Mouse (Mus musculus) Patski (cell line): Measurements from ENCODE around the gene Mef2d. TPM values are rescaled to one million over a fixed set of nuclear protein-coding genes. Genes with fewer than 3 reads are reported as not detected.

ENCODE experiments used
- ATAC-seq: fragments of 100-300 bp; one replicate; pipeline ENCODE4 v1.8.0; 2021
- CTCF ChIA-PET: fragments of 350-600 bp; sonication (Branson Sonifier 250); formaldehyde crosslinking; loops from one replicate; lab custom pipeline; 2022; ENCODE audit warnings: inconsistent platforms; lab: Charles Lee
- POLR2A ChIA-PET: fragments of 350-600 bp; sonication (Branson Sonifier 250); formaldehyde crosslinking; loops from one replicate; lab custom pipeline; 2022; ENCODE audit warnings: antibody characterized with exemption, inconsistent platforms; lab: Charles Lee
- DNase-seq: peaks from one replicate; pipeline ENCODE4 v3.0.0-alpha.2; 2011; ENCODE audit warnings: low read depth, low spot score
- H3K27me3 ChIP-seq: fragments of 371-371 bp; one replicate; pipeline ENCODE4 v1.5.1; 2021
- CTCF ChIP-seq: fragments of 100-300 bp; IDR thresholded peaks from one replicate; pipeline ENCODE4 v1.5.1; 2021
- in situ Hi-C: fragments of 300-500 bp; cut with MboI; formaldehyde crosslinking; loops from 3 replicates; pipeline ENCODE4 v1.11.1; 2018; ENCODE audit warnings: low pct_unique_long_range_greater_than_20kb, mixed read lengths
- polyA plus RNA-seq: library from polyadenylated mRNA; unstranded; gene quantifications from one replicate; pipeline ENCODE4 v1.2.3, GENCODE M21; 2021

Gene Mef2d
- polyA plus RNA-seq, 1 experiment from 2014 or later: 62.7 TPM

GRCm38 (mm10) chr3:88147866-88148265, 5.7 kb downstream of the Mef2d start:
- CTCF ChIA-PET: no interaction called here
- POLR2A ChIA-PET: interaction anchor here (1.2 to 1.4 kb wide), 2 partner anchors 10 to 19 kb away, joined by 3 to 4 read pairs; no protein-coding TSS in a partner anchor

GRCm38 (mm10) chr3:88148354-88148753, 6.2 kb downstream of the Mef2d start:
- POLR2A ChIA-PET: interaction anchor here (1.2 to 1.4 kb wide), 2 partner anchors 11 to 18 kb away, joined by 3 to 4 read pairs; no protein-coding TSS in a partner anchor
- no peak for TF ChIP-seq CTCF
- ATAC-seq (no peak), DNase-seq (no peak)
- CTCF ChIA-PET: no interaction called here
- H3K27me3 ChIP-seq: no peaks in the 10 kb centered on the region
- in situ Hi-C loops: no loop called here

More at GRCm38 (mm10) chr3:88147866-88148265, 5.7 kb downstream of the Mef2d start:
- in situ Hi-C loops: no loop called here
- H3K27me3 ChIP-seq: no peaks in the 10 kb centered on the region
- no peak for ATAC-seq
- no peak for DNase-seq
- no peak for TF ChIP-seq CTCF

- CTCF ChIA-PET: no interaction called here
- no peak for TF ChIP-seq CTCF
- DNase-seq: no peak
- POLR2A ChIA-PET: interaction anchor here (1.2 to 3.1 kb wide), 4 partner anchors 11 to 26 kb away, joined by 3 to 12 read pairs (median 4); no protein-coding TSS in a partner anchor
- H3K27me3 ChIP-seq: no peaks in the 10 kb centered on the region
- no peak for ATAC-seq
- in situ Hi-C loops: no loop called here
These were observed 6.8 kb downstream of the Mef2d start for GRCm38 (mm10) chr3:88148776-88149509.

- DNase-seq (no peak), ATAC-seq (no peak)
- TF ChIP-seq CTCF: no peak
- in situ Hi-C loops: no loop called here
- H3K27me3 ChIP-seq: no peaks in the 10 kb centered on the region
- ChIA-PET CTCF (interaction anchor here (0.6 to 1.9 kb wide), 3 partner anchors 8 to 187 kb away, joined by 3 to 6 read pairs (median 4); partner anchors contain the start of gene Mef2d), POLR2A (interaction anchor here (1.2 to 3.1 kb wide), 3 partner anchors 8 to 25 kb away, joined by 3 to 12 read pairs (median 6); no protein-coding TSS in a partner anchor)
These were observed 7.4 kb downstream of the Mef2d start for GRCm38 (mm10) chr3:88149510-88149974.

GRCm38 (mm10) chr3:88150061-88150998, 8.2 kb downstream of the Mef2d start:
- CTCF ChIA-PET: interaction anchor here (0.6 to 1.9 kb wide), 4 partner anchors 9 to 187 kb away, joined by 3 to 6 read pairs (median 4); partner anchors contain the start of gene Mef2d
- DNase-seq (no peak), ATAC-seq (no peak)
- no peak for TF ChIP-seq CTCF
- in situ Hi-C loops: no loop called here
- H3K27me3 ChIP-seq: no peaks in the 10 kb centered on the region
- POLR2A ChIA-PET: interaction anchor here (1.0 to 3.1 kb wide), 5 partner anchors 9 to 24 kb away, joined by 3 to 12 read pairs (median 3); no protein-coding TSS in a partner anchor

- ChIA-PET POLR2A (interaction anchor here (1.0 to 3.1 kb wide), 4 partner anchors 9 to 12 kb away, joined by 3 to 12 read pairs (median 4); no protein-coding TSS in a partner anchor), CTCF (interaction anchor here (1.6 to 1.9 kb wide), 2 partner anchors 10 to 23 kb away, joined by 5 to 6 read pairs; partner anchors contain the start of gene Mef2d)
- in situ Hi-C loops: no loop called here
- no peak for TF ChIP-seq CTCF
- no peak for DNase-seq
- ATAC-seq: no peak
- H3K27me3 ChIP-seq: no peaks in the 10 kb centered on the region
These were observed 8.8 kb downstream of the Mef2d start for GRCm38 (mm10) chr3:88150999-88151364.

- DNase-seq (no peak), ATAC-seq (no peak)
- no peak for TF ChIP-seq CTCF
- H3K27me3 ChIP-seq: no peaks in the 10 kb centered on the region
- ChIA-PET CTCF (interaction anchor here (0.8 to 1.6 kb wide), 4 partner anchors 9 to 173 kb away, joined by 3 to 5 read pairs (median 4); partner anchors contain the start of gene Glmp), POLR2A (interaction anchor here (1.0 to 3.1 kb wide), 2 partner anchors 7 to 9 kb away, joined by 3 to 12 read pairs; no protein-coding TSS in a partner anchor)
- in situ Hi-C loops: no loop called here
These were observed 9.9 kb downstream of the Mef2d start for GRCm38 (mm10) chr3:88152056-88152455.

GRCm38 (mm10) chr3:88153290-88154011, 11.3 kb downstream of the Mef2d start:
- CTCF ChIA-PET: interaction anchor here (1.2 to 1.5 kb wide), 3 partner anchors 9 to 92 kb away, joined by 3 read pairs; no protein-coding TSS in a partner anchor
- in situ Hi-C loops: no loop called here
- H3K27me3 ChIP-seq: no peaks in the 10 kb centered on the region
- POLR2A ChIA-PET: no interaction called here
- ATAC-seq (no peak), DNase-seq (no peak)
- TF ChIP-seq CTCF: no peak

- CTCF ChIA-PET: interaction anchor here (0.8 to 2.1 kb wide), 6 partner anchors 10 to 92 kb away, joined by 3 to 12 read pairs (median 3); partner anchors contain the start of gene Mef2d
- POLR2A ChIA-PET: interaction anchor here (0.6 to 1.3 kb wide), 3 partner anchors 11 to 54 kb away, joined by 3 to 11 read pairs (median 3); no protein-coding TSS in a partner anchor
- no peak for TF ChIP-seq CTCF
- in situ Hi-C loops: no loop called here
- DNase-seq (no peak), ATAC-seq (no peak)
- no peaks in the 10 kb centered on the region for H3K27me3 ChIP-seq
These were observed 12.1 kb downstream of the Mef2d start for GRCm38 (mm10) chr3:88154236-88154635.
